Mouse (Mus musculus): ENCODE results near the gene Slamf6. TPM values are rescaled to one million over a fixed set of nuclear protein-coding genes. Genes with fewer than 3 reads are reported as not detected.

Gene Slamf6
- polyA plus RNA-seq, 1 experiment from 2014 or later: 0.29 TPM

- H3K36me3 ChIP-seq: no peaks in the 10 kb centered on the region
- no peaks in the 10 kb centered on the region for H3K9me3 ChIP-seq (replicated peaks)
- H3K4me1 ChIP-seq: no peaks in the 10 kb centered on the region
- no peak overlapping the region for H3K9ac ChIP-seq
- no peak for ATAC-seq (replicated peaks; ENCODE audit: low FRiP score)
- 63% methylated on average over 3 of the region's 3 CpGs for WGBS
- H3K27ac ChIP-seq: no peak overlapping the region
- H3K4me3 ChIP-seq (replicated peaks): no peak overlapping the region
- H3K27me3 ChIP-seq: no peaks in the 10 kb centered on the region
- H3K4me2 ChIP-seq: no peak overlapping the region
Observed at GRCm38 (mm10) chr1:171983372-171984001, 66.2 kb downstream of the Slamf6 start.

GRCm38 (mm10) chr1:171984121-171984520 lies 66.8 kb downstream of the Slamf6 start:
- H3K27me3 ChIP-seq: no peaks in the 10 kb centered on the region
- H3K9ac ChIP-seq: no peak overlapping the region
- no peak overlapping the region for H3K4me3 ChIP-seq (replicated peaks)
- H3K9me3 ChIP-seq (replicated peaks): no peaks in the 10 kb centered on the region
- 90% methylated on average over 1 of the region's 1 CpGs for WGBS
- ATAC-seq (replicated peaks; ENCODE audit: low FRiP score): no peak
- H3K4me2 ChIP-seq: no peak overlapping the region
- no peak overlapping the region for H3K27ac ChIP-seq
- no peaks in the 10 kb centered on the region for H3K36me3 ChIP-seq
- H3K4me1 ChIP-seq: no peaks in the 10 kb centered on the region

- no peak overlapping the region for H3K9ac ChIP-seq
- peak; percentile 69 for ATAC-seq (replicated peaks; ENCODE audit: low FRiP score)
- 78% methylated on average over 2 of the region's 2 CpGs for WGBS
Observed at GRCm38 (mm10) chr1:171991883-171992282, 74.6 kb downstream of the Slamf6 start.

GRCm38 (mm10) chr1:171992901-171993530 lies 75.7 kb downstream of the Slamf6 start:
- 69% methylated on average over 4 of the region's 4 CpGs for WGBS
- H3K4me2 ChIP-seq: no peak overlapping the region
- 0 out of 2 replicates have a peak overlapping the region, but pooled peaks have one; percentile 48 for H3K27ac ChIP-seq

More at GRCm38 (mm10) chr1:171991883-171992282, 74.6 kb downstream of the Slamf6 start:
- Histone ChIP-seq H3K36me3 (no peaks in the 10 kb centered on the region), H3K4me2 (no peak overlapping the region), H3K27ac (0 out of 2 replicates have a peak overlapping the region, but pooled peaks have one; percentile 48), H3K27me3 (no peaks in the 10 kb centered on the region), H3K4me3 (replicated peaks) (no peak overlapping the region), H3K9me3 (replicated peaks) (no peaks in the 10 kb centered on the region), H3K4me1 (no peaks in the 10 kb centered on the region)

GRCm38 (mm10) chr1:171994501-171994900 lies 77.2 kb downstream of the Slamf6 start:
- Histone ChIP-seq H3K4me1 (no peaks in the 10 kb centered on the region), H3K9ac (no peak overlapping the region), H3K27me3 (no peaks in the 10 kb centered on the region), H3K36me3 (no peaks in the 10 kb centered on the region), H3K27ac (no peak overlapping the region), H3K4me2 (no peak overlapping the region), H3K4me3 (replicated peaks) (no peak overlapping the region), H3K9me3 (replicated peaks) (no peaks in the 10 kb centered on the region)
- ATAC-seq (replicated peaks; ENCODE audit: low FRiP score): no peak
- 91% methylated on average over 2 of the region's 2 CpGs for WGBS

More at GRCm38 (mm10) chr1:171992901-171993530, 75.7 kb downstream of the Slamf6 start:
- Histone ChIP-seq H3K9ac (no peak overlapping the region), H3K9me3 (replicated peaks) (no peaks in the 10 kb centered on the region), H3K36me3 (no peaks in the 10 kb centered on the region), H3K4me1 (no peaks in the 10 kb centered on the region), H3K27me3 (no peaks in the 10 kb centered on the region), H3K4me3 (replicated peaks) (no peak overlapping the region)
- ATAC-seq (replicated peaks; ENCODE audit: low FRiP score): no peak

- no peak overlapping the region for H3K27ac ChIP-seq
- H3K4me1 ChIP-seq: no peaks in the 10 kb centered on the region
- H3K4me2 ChIP-seq: no peak overlapping the region
- H3K36me3 ChIP-seq: no peaks in the 10 kb centered on the region
- H3K27me3 ChIP-seq: no peaks in the 10 kb centered on the region
- no peaks in the 10 kb centered on the region for H3K9me3 ChIP-seq (replicated peaks)
- H3K9ac ChIP-seq: no peak overlapping the region
- no peak for ATAC-seq (replicated peaks; ENCODE audit: low FRiP score)
- no peak overlapping the region for H3K4me3 ChIP-seq (replicated peaks)
- 78% methylated on average over 11 of the region's 11 CpGs for WGBS
Observed at GRCm38 (mm10) chr1:171994918-171995715, 77.8 kb downstream of the Slamf6 start.

- Histone ChIP-seq H3K36me3 (peaks cover 5% of the 10 kb centered on the region; the same call in 1 of the 2 replicates), H3K4me2 (no peak overlapping the region), H3K9ac (no peak overlapping the region), H3K4me3 (replicated peaks) (no peak overlapping the region), H3K27me3 (no peaks in the 10 kb centered on the region), H3K9me3 (replicated peaks) (no peaks in the 10 kb centered on the region), H3K27ac (no peak overlapping the region), H3K4me1 (no peaks in the 10 kb centered on the region)
- no peak for ATAC-seq (replicated peaks; ENCODE audit: low FRiP score)
- 78% methylated on average over 7 of the region's 7 CpGs for WGBS
Observed at GRCm38 (mm10) chr1:171996701-171997100, 79.4 kb downstream of the Slamf6 start.

GRCm38 (mm10) chr1:171998820-171999597 lies 81.7 kb downstream of the Slamf6 start:
- Histone ChIP-seq H3K4me2 (no peak overlapping the region), H3K27ac (no peak overlapping the region), H3K36me3 (peaks cover 26% of the 10 kb centered on the region), H3K27me3 (no peaks in the 10 kb centered on the region), H3K9ac (no peak overlapping the region), H3K4me1 (no peaks in the 10 kb centered on the region), H3K9me3 (replicated peaks) (no peaks in the 10 kb centered on the region), H3K4me3 (replicated peaks) (no peak overlapping the region)
- WGBS: 92% methylated on average over 13 of the region's 13 CpGs
- no peak for ATAC-seq (replicated peaks; ENCODE audit: low FRiP score)

GRCm38 (mm10) chr1:172000641-172001040 lies 83.3 kb downstream of the Slamf6 start:
- no peaks in the 10 kb centered on the region for H3K9me3 ChIP-seq (replicated peaks)
- H3K9ac ChIP-seq: no peak overlapping the region
- H3K27me3 ChIP-seq: no peaks in the 10 kb centered on the region
- H3K4me1 ChIP-seq: no peaks in the 10 kb centered on the region
- ATAC-seq (replicated peaks; ENCODE audit: low FRiP score): peak; percentile 59; the same call in 1 of the 2 replicates
- no peak overlapping the region for H3K4me2 ChIP-seq
- H3K4me3 ChIP-seq (replicated peaks): no peak overlapping the region
- no peak overlapping the region for H3K27ac ChIP-seq
- 60% methylated on average over 3 of the region's 3 CpGs for WGBS
- peaks cover 42% of the 10 kb centered on the region for H3K36me3 ChIP-seq

- 71% methylated on average over 12 of the region's 12 CpGs for WGBS
- no peak overlapping the region for H3K27ac ChIP-seq
- ATAC-seq (replicated peaks; ENCODE audit: low FRiP score): 0 out of 2 replicates have a peak, but pooled peaks have one; percentile 16
Observed at GRCm38 (mm10) chr1:172001665-172002064, 84.3 kb downstream of the Slamf6 start.

More at GRCm38 (mm10) chr1:172001665-172002064, 84.3 kb downstream of the Slamf6 start:
- Histone ChIP-seq H3K9ac (no peak overlapping the region), H3K4me1 (no peaks in the 10 kb centered on the region), H3K9me3 (replicated peaks) (no peaks in the 10 kb centered on the region), H3K27me3 (no peaks in the 10 kb centered on the region), H3K4me3 (replicated peaks) (no peak overlapping the region), H3K36me3 (peaks cover 52% of the 10 kb centered on the region), H3K4me2 (no peak overlapping the region)
